8 mouse cellular contexts compared by ENCODE assay signal in the genomic region with DNA sequence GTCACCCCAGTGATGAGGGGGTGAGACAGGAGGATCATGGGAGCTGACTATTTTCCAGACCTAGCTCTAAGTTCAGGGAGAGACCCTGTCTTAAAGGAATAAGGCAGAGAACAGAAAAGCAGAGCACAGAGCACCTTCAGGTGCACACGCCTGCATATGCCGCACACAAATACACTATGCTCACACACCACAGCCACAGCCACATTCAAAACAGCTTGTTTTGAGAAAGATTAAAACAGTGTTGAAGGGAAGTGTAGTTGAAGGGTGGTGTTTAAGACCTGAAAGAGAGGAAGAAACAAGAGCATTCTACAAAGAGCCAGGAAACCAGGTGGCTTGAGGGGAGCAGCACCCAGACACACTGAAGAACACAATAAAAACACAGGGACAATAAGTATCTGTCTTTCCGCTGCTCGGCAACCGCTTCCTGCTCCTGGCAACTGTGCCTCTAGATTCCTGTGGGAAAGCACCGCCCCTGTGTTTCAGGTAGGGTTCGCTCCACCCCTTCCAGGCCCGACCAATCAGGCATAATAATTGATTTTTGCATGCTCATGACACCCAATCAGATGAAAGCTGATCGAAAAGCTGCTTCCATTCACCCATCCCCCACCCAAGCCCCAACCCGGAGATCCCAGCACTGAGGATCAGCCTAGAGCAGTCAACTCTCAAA. TPM values are rescaled to one million over a fixed set of nuclear protein-coding genes. Genes with fewer than 3 reads are reported as not detected.
A peak's percentile ranks its signal among the peaks of the same experiment; 100 is the strongest.
DNase-seq lines count a peak whose midpoint lies in the region; ATAC-seq and TF ChIP-seq lines count a peak whose summit lies in the region.

No protein-coding gene starts in this region.

- no peak for TF ChIP-seq EP300 in stomach, postnatal 0 days (optimal IDR thresholded peaks at IDR 0.05)

- H3K9ac ChIP-seq in hindbrain, embryonic 16.5 days (ENCODE audit: low read depth, low read length): no peak overlapping the region; the same call in 1 of the 2 replicates
- no peak overlapping the region for H3K9ac ChIP-seq in stomach, postnatal 0 days (ENCODE audit: low read length)

- ATAC-seq in hindbrain, embryonic 16.5 days: peak; percentile 90
- no peak for ATAC-seq in stomach, postnatal 0 days (ENCODE audit: low FRiP score, low TSS enrichment)
- ATAC-seq in megakaryocyte-erythroid progenitor cell, adult 5-6 weeks (replicated peaks; ENCODE audit: low FRiP score, low TSS enrichment, poor library complexity, severe bottlenecking): no peak

- no peaks in the 10 kb centered on the region for H3K4me1 ChIP-seq in hindbrain, embryonic 16.5 days (ENCODE audit: control insufficient read depth, insufficient read depth, low read depth, low read length)
- H3K4me1 ChIP-seq in stomach, postnatal 0 days (replicated peaks; ENCODE audit: control insufficient read depth, insufficient read depth): no peaks in the 10 kb centered on the region

- no peak for TF ChIP-seq CTCF in stomach, postnatal 0 days (IDR thresholded peaks at IDR 0.05; ENCODE audit: low read depth)

- peak overlapping the region; percentile 25 for H3K4me3 ChIP-seq in hindbrain, embryonic 16.5 days (ENCODE audit: low read length)
- no peak overlapping the region for H3K4me3 ChIP-seq in stomach, postnatal 0 days (ENCODE audit: low read depth, low read length)

- no peaks in the 10 kb centered on the region for H3K27me3 ChIP-seq in hindbrain, embryonic 16.5 days (replicated peaks; ENCODE audit: control insufficient read depth, insufficient read depth, low read length)
- H3K27me3 ChIP-seq in stomach, postnatal 0 days (ENCODE audit: control insufficient read depth, insufficient read depth, low read length): no peaks in the 10 kb centered on the region

- intact Hi-C loops in left cerebral cortex, postnatal 36 days (cut with DNase I): no loop called here

- H3K36me3 ChIP-seq in hindbrain, embryonic 16.5 days (ENCODE audit: control insufficient read depth, insufficient read depth, low read length): no peaks in the 10 kb centered on the region
- H3K36me3 ChIP-seq in stomach, postnatal 0 days (ENCODE audit: control insufficient read depth, insufficient read depth, low read length): no peaks in the 10 kb centered on the region

- no peaks in the 10 kb centered on the region for H3K9me3 ChIP-seq in hindbrain, embryonic 16.5 days (ENCODE audit: control insufficient read depth, low read length)
- no peaks in the 10 kb centered on the region for H3K9me3 ChIP-seq in stomach, postnatal 0 days (ENCODE audit: control insufficient read depth, low read length)

- peak overlapping the region; percentile 50 for H3K4me2 ChIP-seq in hindbrain, embryonic 16.5 days (ENCODE audit: low read length)
- no peak overlapping the region for H3K4me2 ChIP-seq in stomach, postnatal 0 days (replicated peaks; ENCODE audit: low read depth)

- H3K27ac ChIP-seq in hindbrain, embryonic 16.5 days (ENCODE audit: low read depth, low read length): peak overlapping the region; percentile 11; the same call in 1 of the 2 replicates
- H3K27ac ChIP-seq in stomach, postnatal 0 days (replicated peaks): no peak overlapping the region

- WGBS in hindbrain, embryonic 16.5 days: 19% methylated on average over 10 of the region's 10 CpGs
- WGBS in stomach, postnatal 0 days: 29% methylated on average over 10 of the region's 10 CpGs

- DNase-seq in left cerebral cortex, adult 11 months (ENCODE audit: low spot score): peak; percentile 18
- DNase-seq in left cerebral cortex, postnatal 36 days (ENCODE audit: low spot score in 2 of 2): no peak
- peak; percentile 26 to 64 for DNase-seq in cerebellum, postnatal 25 days
- peak; percentile 27 to 31 for DNase-seq in layer of hippocampus, postnatal 36 days
- DNase-seq in lung, postnatal 25 days (ENCODE audit: low spot score): peak; percentile 82
- peak; percentile 62 for DNase-seq in stomach, postnatal 0 days (ENCODE audit: low spot score)

RNA-seq across cellular contexts. Expression of a gene that starts 13.0 kb away (rescaled TPM):
- total RNA-seq in left cerebral cortex, postnatal 36 days (2021): 100 to 1,000 TPM; 106 to 146 TPM
- polyA plus RNA-seq in hindbrain, embryonic 16.5 days (2015; fragmentation: Nextera tagmentation; extraction: Ambion mirVana): 8.3 and 9.1 TPM in 2 replicates
- 100 to 1,000 TPM in 1 of 2 experiments, 10 to 100 TPM in 1; 97.5 to 106 TPM for total RNA-seq in layer of hippocampus, postnatal 36 days (2021)
- polyA plus RNA-seq in stomach, postnatal 0 days (2015; fragmentation: Nextera tagmentation; extraction: Ambion mirVana): 32.2 and 36.8 TPM in 2 replicates
- total RNA-seq in megakaryocyte-erythroid progenitor cell, adult 5-6 weeks (2014; fragmentation: Nextera tagmentation): 0.96 and 7.6 TPM in 2 replicates
- 4.9 and 7.2 TPM in 2 replicates for total RNA-seq in megakaryocyte-erythroid progenitor cell, adult 5-6 weeks (2017)

Comparison
In these comparisons a context has a peak if more than half of its experiments do, and no peak if none do; other contexts are left out.
1. DNase-seq: peak in left cerebral cortex, adult 11 months (single experiment), cerebellum, postnatal 25 days (2 of 2), layer of hippocampus, postnatal 36 days (2 of 2), lung, postnatal 25 days (single experiment) and stomach, postnatal 0 days (single experiment); none in left cerebral cortex, postnatal 36 days (0 of 2).
2. RNA of a gene that starts 13.0 kb away (total RNA-seq): 106 to 146 TPM in left cerebral cortex, postnatal 36 days and 97.5 to 106 TPM in layer of hippocampus, postnatal 36 days; 0.96 to 7.6 TPM in megakaryocyte-erythroid progenitor cell, adult 5-6 weeks; every median in the first group is over 10 times any median in the second.